Mouse (Mus musculus): ENCODE measurements around the gene Mterf1b.
"Not testable (repeated sequence)": the region's sequence is repeated elsewhere in the genome, so short reads cannot be mapped to it uniquely, and the experiment has no call there.

GRCm38 (mm10) chr5:4202276-4202810 is 10.2 kb downstream of the Mterf1b start:
- TF ChIP-seq CTCF (IDR thresholded peaks at IDR 0.05); POLR2A (IDR thresholded peaks at IDR 0.05; ENCODE audit: insufficient read depth, low read depth, low read length): not testable (repeated sequence)

Measured in heart, adult 2 months (tissue).